Mouse (Mus musculus) forebrain, embryonic 11.5 days (tissue): ENCODE measurements at regions not wholly inside any gene's neighbourhood (a gene's known extent, or its start where the extent isn't known, plus 50 kb on each side); places are given as distances from the start of the nearest gene placed in this dataset.

Experiments used
- ATAC-seq: fragments of 200-750 bp; cut with Nextera tagmentation; replicated peaks from 2 replicates; pipeline ENCODE4 v1.8.0; 2017; ENCODE audit warnings: moderate TSS enrichment; ENCODE audit not compliant: low FRiP score
- DNase-seq: peaks from one replicate; pipeline ENCODE4 v3.0.0-alpha.2; 2017; ENCODE audit warnings: low spot score
- H3K27ac ChIP-seq: fragments of 300-500 bp; sonication (generic); 2 replicates; pipeline ENCODE4 v1.5.1; 2014; ENCODE audit warnings: low read depth, low read length
- H3K27me3 ChIP-seq: fragments of 300-500 bp; sonication (generic); 2 replicates; pipeline ENCODE4 v1.6.1; 2014; ENCODE audit warnings: mild to moderate bottlenecking, low read length, mixed read lengths; ENCODE audit not compliant: control insufficient read depth, insufficient read depth
- H3K36me3 ChIP-seq: fragments of 300-500 bp; sonication (generic); 2 replicates; pipeline ENCODE4 v1.6.1; 2014; ENCODE audit warnings: mild to moderate bottlenecking, low read length, moderate library complexity, mixed read lengths; ENCODE audit not compliant: control insufficient read depth, insufficient read depth
- H3K4me1 ChIP-seq: fragments of 300-500 bp; sonication (generic); replicated peaks from 2 replicates; pipeline ENCODE4 v1.6.1; 2014; ENCODE audit warnings: low read length, mixed read lengths; ENCODE audit not compliant: control insufficient read depth, insufficient read depth
- H3K4me2 ChIP-seq: fragments of 300-500 bp; sonication (generic); 2 replicates; pipeline ENCODE4 v1.6.1; 2014; ENCODE audit warnings: low read depth, mild to moderate bottlenecking, low read length, moderate library complexity, mixed read lengths; ENCODE audit not compliant: severe bottlenecking
- H3K4me3 ChIP-seq: fragments of 300-500 bp; sonication (generic); 2 replicates; pipeline ENCODE4 v1.5.1; 2014; ENCODE audit warnings: low read depth, low read length
- H3K9ac ChIP-seq: fragments of 300-500 bp; sonication (generic); 2 replicates; pipeline ENCODE4 v1.6.1; 2014; ENCODE audit warnings: low read length
- H3K9me3 ChIP-seq: fragments of 300-500 bp; sonication (generic); 2 replicates; pipeline ENCODE4 v1.6.1; 2016; ENCODE audit warnings: low read length, mixed read lengths; ENCODE audit not compliant: control insufficient read depth
- WGBS: fragments of 180-500 bp; shearing (Covaris S2); extraction: QIAGEN DNeasy Blood & Tissue Kit; methylation state at CpG from one replicate; pipeline ENCODE4 v1.1.7; 2014; 5-methylcytosine and 5-hydroxymethylcytosine counted together

- Histone ChIP-seq H3K36me3 (no peaks in the 10 kb centered on the region), H3K4me1 (no peaks in the 10 kb centered on the region), H3K4me2 (no peak overlapping the region), H3K27me3 (no peaks in the 10 kb centered on the region), H3K9me3 (no peaks in the 10 kb centered on the region), H3K9ac (no peak overlapping the region), H3K4me3 (no peak overlapping the region), H3K27ac (no peak overlapping the region)
- ATAC-seq = no peak
- DNase-seq = no peak
- 73% methylated on average over 3 of the region's 3 CpGs for WGBS
Measured at GRCm38 (mm10) chr8:44878208-44878607, 57.0 kb upstream of the Fat1 start.

- no peak for ATAC-seq
- Histone ChIP-seq H3K4me1 (no peaks in the 10 kb centered on the region), H3K9me3 (no peaks in the 10 kb centered on the region), H3K27me3 (no peaks in the 10 kb centered on the region), H3K36me3 (no peaks in the 10 kb centered on the region), H3K27ac (no peak overlapping the region), H3K9ac (no peak overlapping the region), H3K4me2 (no peak overlapping the region), H3K4me3 (no peak overlapping the region)
- 79% methylated on average over 4 of the region's 4 CpGs for WGBS
- DNase-seq = no peak
Measured at GRCm38 (mm10) chr8:44879186-44879585, 56.1 kb upstream of the Fat1 start.

DNA sequence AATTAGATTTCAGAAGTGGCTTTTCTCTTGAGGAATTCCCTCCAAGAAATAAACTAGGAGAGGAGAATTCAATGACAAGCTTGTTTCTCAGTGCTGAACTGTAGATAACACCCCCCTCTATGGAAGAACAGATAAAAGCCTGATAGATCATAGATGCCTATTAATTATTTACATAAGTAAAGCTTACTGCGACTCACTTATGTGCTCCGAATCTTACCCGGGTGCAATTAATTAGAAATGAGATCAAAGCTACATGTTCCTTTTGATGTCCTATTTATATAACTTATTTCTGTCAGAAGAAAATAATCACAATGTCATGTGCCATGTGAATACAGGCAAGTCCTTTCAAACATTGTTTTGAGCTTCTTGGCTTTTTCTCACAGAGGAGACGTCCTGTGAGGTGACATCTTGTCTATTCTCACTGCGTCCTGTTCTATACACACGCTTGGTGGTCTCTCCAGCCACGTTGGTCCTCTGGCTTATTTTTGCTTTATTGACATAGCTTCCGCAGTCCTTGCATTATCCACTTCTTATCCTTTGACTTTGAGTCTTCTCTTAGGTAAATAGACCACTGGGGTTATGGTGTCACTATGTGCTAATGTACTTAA, 50.7 kb upstream of the Fat1 start:
- Histone ChIP-seq H3K4me3 (no peak overlapping the region), H3K9ac (no peak overlapping the region), H3K27ac (no peak overlapping the region), H3K27me3 (no peaks in the 10 kb centered on the region), H3K36me3 (no peaks in the 10 kb centered on the region), H3K9me3 (no peaks in the 10 kb centered on the region), H3K4me2 (no peak overlapping the region), H3K4me1 (no peaks in the 10 kb centered on the region)
- no peak for ATAC-seq
- no peak for DNase-seq
- WGBS = 66% methylated on average over 8 of the region's 8 CpGs
